Mouse (Mus musculus): ENCODE data around the gene Kdm4b.

- no peak for TF ChIP-seq CTCF (IDR thresholded peaks at IDR 0.05; ENCODE audit: low read depth, low read length)
- TF ChIP-seq POLR2A (IDR thresholded peaks at IDR 0.05; ENCODE audit: extremely low read depth, insufficient read depth, low read length), result no peak
Observed at GRCm38 (mm10) chr17:56293291-56293690, 32.6 kb upstream of the Kdm4b start.

Data from liver, adult 2 months (tissue).